8 mouse cellular contexts compared by ENCODE assay signal in genomic region chr1:153185828-153186803, GRCm38 (mm10). TPM values are rescaled to one million over a fixed set of nuclear protein-coding genes. Genes with fewer than 3 reads are reported as not detected.
DNase-seq lines count a peak whose midpoint lies in the region; ATAC-seq lines count a peak whose summit lies in the region.

Lamc2 (minus strand) TSS chr1:153186447.

- H3K9ac ChIP-seq in hindbrain, embryonic 13.5 days = peak within 1 kb of the TSS; percentile 70
- H3K9ac ChIP-seq in limb, embryonic 13.5 days = peak within 1 kb of the TSS; percentile 62
- H3K9ac ChIP-seq in midbrain, embryonic 16.5 days (ENCODE audit: low read depth, low read length) = peak within 1 kb of the TSS; percentile 77

- peaks cover 17% of the 10 kb centered on the region for H3K4me1 ChIP-seq in hindbrain, embryonic 13.5 days (replicated peaks)
- H3K4me1 ChIP-seq in limb, embryonic 13.5 days = peaks cover 17% of the 10 kb centered on the region
- peaks cover 6% of the 10 kb centered on the region; the same call in 1 of the 2 replicates for H3K4me1 ChIP-seq in midbrain, embryonic 16.5 days (ENCODE audit: control insufficient read depth, insufficient read depth, low read length)

- WGBS in hindbrain, embryonic 13.5 days = 5% methylated on average over 46 of the region's 46 CpGs
- WGBS in limb, embryonic 13.5 days = 3% methylated on average over 46 of the region's 46 CpGs
- 3% methylated on average over 45 of the region's 46 CpGs for WGBS in midbrain, embryonic 16.5 days

- peak within 1 kb of the TSS; percentile 84 for H3K4me2 ChIP-seq in hindbrain, embryonic 13.5 days
- peak within 1 kb of the TSS; percentile 84 for H3K4me2 ChIP-seq in limb, embryonic 13.5 days (replicated peaks)
- H3K4me2 ChIP-seq in midbrain, embryonic 16.5 days (ENCODE audit: low read length) = peak within 1 kb of the TSS; percentile 87

- H3K4me3 ChIP-seq in hindbrain, embryonic 13.5 days = peak within 1 kb of the TSS; percentile 51
- peak within 1 kb of the TSS; percentile 47 for H3K4me3 ChIP-seq in limb, embryonic 13.5 days
- peak within 1 kb of the TSS; percentile 50 for H3K4me3 ChIP-seq in midbrain, embryonic 16.5 days (ENCODE audit: low read depth, low read length)

- DNase-seq in right cerebral cortex, adult 18-20 months = peak; percentile 30
- no peak for DNase-seq in right cerebral cortex, postnatal 36 days (ENCODE audit: low spot score in 2 of 2)
- peak; percentile 58 for DNase-seq in embryo, embryonic 9.5 days (ENCODE audit: extremely low spot score)
- DNase-seq in yolk sac, embryonic 10.5 days (ENCODE audit: low spot score) = peak; percentile 45
- DNase-seq in MN1 (ENCODE audit: low spot score) = no peak

- no peak within 1 kb of the TSS for H3K27ac ChIP-seq in hindbrain, embryonic 13.5 days
- no peak within 1 kb of the TSS for H3K27ac ChIP-seq in limb, embryonic 13.5 days
- H3K27ac ChIP-seq in midbrain, embryonic 16.5 days (ENCODE audit: low read length) = no peak within 1 kb of the TSS

- no peaks in the 10 kb centered on the region for H3K36me3 ChIP-seq in hindbrain, embryonic 13.5 days
- no peaks in the 10 kb centered on the region for H3K36me3 ChIP-seq in limb, embryonic 13.5 days
- no peaks in the 10 kb centered on the region for H3K36me3 ChIP-seq in midbrain, embryonic 16.5 days (ENCODE audit: control insufficient read depth, insufficient read depth, low read length)

- ATAC-seq in hindbrain, embryonic 13.5 days (ENCODE audit: low FRiP score) = peak; percentile 59
- peak; percentile 51 for ATAC-seq in limb, embryonic 13.5 days (ENCODE audit: low FRiP score, low read depth)
- ATAC-seq in midbrain, embryonic 16.5 days = peak; percentile 79

- no peaks in the 10 kb centered on the region for H3K9me3 ChIP-seq in hindbrain, embryonic 13.5 days
- no peaks in the 10 kb centered on the region for H3K9me3 ChIP-seq in limb, embryonic 13.5 days
- no peaks in the 10 kb centered on the region for H3K9me3 ChIP-seq in midbrain, embryonic 16.5 days (replicated peaks; ENCODE audit: control insufficient read depth, low read length, poor library complexity, severe bottlenecking)

- H3K27me3 ChIP-seq in hindbrain, embryonic 13.5 days = peaks cover 52% of the 10 kb centered on the region
- H3K27me3 ChIP-seq in limb, embryonic 13.5 days = peaks cover 49% of the 10 kb centered on the region
- peaks cover 8% of the 10 kb centered on the region for H3K27me3 ChIP-seq in midbrain, embryonic 16.5 days (ENCODE audit: control insufficient read depth, insufficient read depth, low read depth, low read length)

RNA-seq across cellular contexts. Expression of gene Lamc2, which starts in this region (rescaled TPM):
- polyA plus RNA-seq in hindbrain, embryonic 13.5 days (2015; fragmentation: Nextera tagmentation; extraction: Ambion mirVana) = 0.80 and 0.84 TPM in 2 replicates
- polyA plus RNA-seq in limb, embryonic 13.5 days (2015; fragmentation: Nextera tagmentation; extraction: Ambion mirVana) = 5.8 and 6.3 TPM in 2 replicates
- polyA plus RNA-seq in midbrain, embryonic 16.5 days (2015; fragmentation: Nextera tagmentation; extraction: Ambion mirVana) = 2.4 and 2.9 TPM in 2 replicates

Comparison
In these comparisons a context has a peak if more than half of its experiments do, and no peak if none do; other contexts are left out.
1. DNase-seq: peak in right cerebral cortex, adult 18-20 months (single experiment), embryo, embryonic 9.5 days (single experiment) and yolk sac, embryonic 10.5 days (single experiment); none in right cerebral cortex, postnatal 36 days (0 of 2) and MN1 (single experiment).
2. Peak in ATAC-seq, H3K4me3 ChIP-seq, H3K9ac ChIP-seq and H3K4me2 ChIP-seq in hindbrain, embryonic 13.5 days; RNA of the gene not detected or under 1 TPM.
3. Peak in every context shown above with its lines, with median percentiles within 50 percentile points of each other: ATAC-seq, H3K4me2 ChIP-seq, H3K4me3 ChIP-seq and H3K9ac ChIP-seq.